Mouse (Mus musculus) limb, embryonic 13.5 days (tissue): ENCODE data around the gene Fibp. TPM values are rescaled to one million over a fixed set of nuclear protein-coding genes. Genes with fewer than 3 reads are reported as not detected.

Experiments used
- ATAC-seq: fragments of 200-750 bp; cut with Nextera tagmentation; 2 replicates; pipeline ENCODE4 v1.8.0; 2017; ENCODE audit warnings: low read depth, moderate number of reproducible peaks, moderate TSS enrichment; ENCODE audit not compliant: low FRiP score
- H3K27ac ChIP-seq: fragments of 300-500 bp; sonication (generic); 2 replicates; pipeline ENCODE4 v1.5.1; 2015; ENCODE audit warnings: inconsistent platforms, mild to moderate bottlenecking, moderate library complexity
- H3K27me3 ChIP-seq: fragments of 300-500 bp; sonication (generic); 2 replicates; pipeline ENCODE4 v1.6.1; 2015; ENCODE audit warnings: mild to moderate bottlenecking, inconsistent platforms
- H3K36me3 ChIP-seq: fragments of 300-500 bp; sonication (generic); 2 replicates; pipeline ENCODE4 v1.6.1; 2015; ENCODE audit warnings: inconsistent platforms, mild to moderate bottlenecking, moderate library complexity
- H3K4me1 ChIP-seq: fragments of 300-500 bp; sonication (generic); 2 replicates; pipeline ENCODE4 v1.6.1; 2015; ENCODE audit warnings: inconsistent platforms
- H3K4me2 ChIP-seq: fragments of 300-500 bp; sonication (generic); replicated peaks from 2 replicates; pipeline ENCODE4 v1.6.1; 2015; ENCODE audit warnings: inconsistent platforms, mild to moderate bottlenecking, moderate library complexity
- H3K4me3 ChIP-seq: fragments of 300-500 bp; sonication (generic); 2 replicates; pipeline ENCODE4 v1.5.1; 2015; ENCODE audit warnings: moderate library complexity, mild to moderate bottlenecking, inconsistent platforms
- H3K9ac ChIP-seq: fragments of 300-500 bp; sonication (generic); 2 replicates; pipeline ENCODE4 v1.6.1; 2015; ENCODE audit warnings: mild to moderate bottlenecking, inconsistent platforms
- H3K9me3 ChIP-seq: fragments of 300-500 bp; sonication (generic); 2 replicates; pipeline ENCODE4 v1.6.1; 2016; ENCODE audit warnings: inconsistent platforms
- WGBS: fragments of 180-500 bp; shearing (Covaris S2); methylation state at CpG from one replicate; pipeline ENCODE4 v1.1.7; 2015; 5-methylcytosine and 5-hydroxymethylcytosine counted together
- polyA plus RNA-seq: library from polyadenylated mRNA; unstranded; fragments of >200 nt; fragmentation: Nextera tagmentation; extraction: Ambion mirVana; gene quantifications from 2 replicates; pipeline ENCODE4 v1.2.1, GENCODE M21; 2015

Fibp gene
- polyA plus RNA-seq, 1 experiment from 2014 or later, result 131 TPM

- WGBS, result under 1% methylated on average over 70 of the region's 70 CpGs
- H3K4me3 ChIP-seq, result peak overlapping the region; percentile 82
- no peaks in the 10 kb centered on the region for H3K9me3 ChIP-seq
- H3K36me3 ChIP-seq, result peaks cover 18% of the 10 kb centered on the region
- H3K27ac ChIP-seq, result peak overlapping the region; percentile 85
- H3K27me3 ChIP-seq, result no peaks in the 10 kb centered on the region
- ATAC-seq, result peak; percentile 90
- peaks cover 43% of the 10 kb centered on the region for H3K4me1 ChIP-seq
- peak overlapping the region; percentile 87 for H3K9ac ChIP-seq
- peak overlapping the region; percentile 99 for H3K4me2 ChIP-seq
Observed at GRCm38 (mm10) chr19:5456922-5457745, 3.3 kb upstream of the Fibp start.

GRCm38 (mm10) chr19:5457746-5458442 is 2.5 kb upstream of the Fibp start, which contains the start of gene Ccdc85b:
Gene Ccdc85b, minus strand, starts transcription at chr19:5457894.
- peak; percentile 1; the same call in 1 of the 2 replicates for ATAC-seq
- 20% methylated on average over 14 of the region's 14 CpGs for WGBS

GRCm38 (mm10) chr19:5459019-5459418 is 1.4 kb upstream of the Fibp start:
- no peak for ATAC-seq
- WGBS, result 76% methylated on average over 7 of the region's 7 CpGs
- H3K9ac ChIP-seq, result no peak overlapping the region
- no peaks in the 10 kb centered on the region for H3K9me3 ChIP-seq
- peaks cover 45% of the 10 kb centered on the region for H3K4me1 ChIP-seq
- H3K27me3 ChIP-seq, result no peaks in the 10 kb centered on the region
- no peak overlapping the region for H3K4me3 ChIP-seq
- peaks cover 33% of the 10 kb centered on the region for H3K36me3 ChIP-seq
- H3K4me2 ChIP-seq, result no peak overlapping the region
- no peak overlapping the region for H3K27ac ChIP-seq

More at GRCm38 (mm10) chr19:5457746-5458442, 2.5 kb upstream of the Fibp start, which contains the start of gene Ccdc85b:
- Histone ChIP-seq H3K4me1 (peaks cover 43% of the 10 kb centered on the region), H3K4me3 (peak within 1 kb of the TSS; percentile 82), H3K9me3 (no peaks in the 10 kb centered on the region), H3K27me3 (no peaks in the 10 kb centered on the region), H3K9ac (peak within 1 kb of the TSS; percentile 87), H3K27ac (peak within 1 kb of the TSS; percentile 85), H3K36me3 (peaks cover 25% of the 10 kb centered on the region), H3K4me2 (peak within 1 kb of the TSS; percentile 99)

- 17% methylated on average over 3 of the region's 3 CpGs for WGBS
- ATAC-seq, result no peak
- Histone ChIP-seq H3K4me3 (peak overlapping the region; percentile 73), H3K36me3 (peaks cover 33% of the 10 kb centered on the region), H3K27ac (peak overlapping the region; percentile 69; the same call in 1 of the 2 replicates), H3K4me1 (peaks cover 47% of the 10 kb centered on the region), H3K9me3 (no peaks in the 10 kb centered on the region), H3K27me3 (no peaks in the 10 kb centered on the region), H3K4me2 (peak overlapping the region; percentile 97), H3K9ac (peak overlapping the region; percentile 81)
Observed at GRCm38 (mm10) chr19:5459896-5460295, 519 bp upstream of the Fibp start.

GRCm38 (mm10) chr19:5461411-5461810 is 996 bp downstream of the Fibp start:
- H3K9me3 ChIP-seq, result no peaks in the 10 kb centered on the region
- H3K9ac ChIP-seq, result peak overlapping the region; percentile 81
- peak overlapping the region; percentile 73 for H3K4me3 ChIP-seq
- peaks cover 32% of the 10 kb centered on the region for H3K4me1 ChIP-seq
- ATAC-seq, result no peak
- 92% methylated on average over 6 of the region's 6 CpGs for WGBS
- H3K4me2 ChIP-seq, result peak overlapping the region; percentile 97
- H3K27me3 ChIP-seq, result no peaks in the 10 kb centered on the region
- H3K27ac ChIP-seq, result no peak overlapping the region
- H3K36me3 ChIP-seq, result peaks cover 47% of the 10 kb centered on the region

GRCm38 (mm10) chr19:5463212-5463611 is 2.8 kb downstream of the Fibp start:
- Histone ChIP-seq H3K27me3 (no peaks in the 10 kb centered on the region), H3K9ac (no peak overlapping the region), H3K9me3 (no peaks in the 10 kb centered on the region), H3K4me2 (no peak overlapping the region), H3K4me1 (peaks cover 22% of the 10 kb centered on the region), H3K4me3 (no peak overlapping the region; the same call in 1 of the 2 replicates), H3K27ac (no peak overlapping the region), H3K36me3 (peaks cover 64% of the 10 kb centered on the region)
- whole genome bisulfite sequencing, result 89% methylated on average over 9 of the region's 9 CpGs
- ATAC-seq, result no peak

- Histone ChIP-seq H3K9me3 (no peaks in the 10 kb centered on the region), H3K4me1 (peaks cover 22% of the 10 kb centered on the region), H3K9ac (peak overlapping the region; percentile 57), H3K36me3 (peaks cover 64% of the 10 kb centered on the region), H3K4me3 (peak overlapping the region; percentile 28), H3K27ac (peak overlapping the region; percentile 61; the same call in 1 of the 2 replicates), H3K4me2 (peak overlapping the region; percentile 55), H3K27me3 (no peaks in the 10 kb centered on the region)
- 0 out of 2 replicates have a peak, but pooled peaks have one; percentile 22 for ATAC-seq
- WGBS, result 45% methylated on average over 15 of the region's 15 CpGs
Observed at GRCm38 (mm10) chr19:5463791-5464562, 3.6 kb downstream of the Fibp start.

GRCm38 (mm10) chr19:5465037-5465436 is 4.6 kb downstream of the Fibp start:
- Histone ChIP-seq H3K9me3 (no peaks in the 10 kb centered on the region), H3K27me3 (no peaks in the 10 kb centered on the region), H3K36me3 (peaks cover 64% of the 10 kb centered on the region), H3K27ac (no peak overlapping the region), H3K9ac (no peak overlapping the region), H3K4me3 (no peak overlapping the region), H3K4me1 (peaks cover 19% of the 10 kb centered on the region), H3K4me2 (no peak overlapping the region)
- WGBS, result 94% methylated on average over 8 of the region's 8 CpGs
- ATAC-seq, result no peak

GRCm38 (mm10) chr19:5466916-5467500 is 6.6 kb downstream of the Fibp start:
- 91% methylated on average over 6 of the region's 6 CpGs for WGBS
- no peak for ATAC-seq
- Histone ChIP-seq H3K9me3 (no peaks in the 10 kb centered on the region), H3K27me3 (no peaks in the 10 kb centered on the region), H3K4me2 (no peak overlapping the region), H3K9ac (no peak overlapping the region), H3K4me1 (peaks cover 7% of the 10 kb centered on the region), H3K36me3 (peaks cover 59% of the 10 kb centered on the region), H3K27ac (no peak overlapping the region), H3K4me3 (no peak overlapping the region)

- Histone ChIP-seq H3K27ac (no peak within 1 kb of the TSS), H3K9ac (peak within 1 kb of the TSS; percentile 8; the same call in 1 of the 2 replicates)
- ATAC-seq, result no peak
Observed at GRCm38 (mm10) chr19:5468374-5468773, 8.0 kb downstream of the Fibp start, which contains the start of gene Ctsw. Gene Ctsw, minus strand, starts transcription at chr19:5468507.

GRCm38 (mm10) chr19:5471846-5472245 is 11.4 kb downstream of the Fibp start:
- Histone ChIP-seq H3K27me3 (no peaks in the 10 kb centered on the region), H3K4me2 (no peak overlapping the region), H3K9ac (no peak overlapping the region), H3K4me3 (no peak overlapping the region), H3K27ac (no peak overlapping the region), H3K4me1 (peaks cover 26% of the 10 kb centered on the region), H3K36me3 (peaks cover 14% of the 10 kb centered on the region), H3K9me3 (no peaks in the 10 kb centered on the region)
- WGBS, result 45% methylated on average over 5 of the region's 5 CpGs
- no peak for ATAC-seq

More at GRCm38 (mm10) chr19:5468374-5468773, 8.0 kb downstream of the Fibp start, which contains the start of gene Ctsw:
- Histone ChIP-seq H3K4me1 (peaks cover 7% of the 10 kb centered on the region), H3K27me3 (no peaks in the 10 kb centered on the region), H3K4me3 (no peak within 1 kb of the TSS), H3K4me2 (no peak within 1 kb of the TSS), H3K9me3 (no peaks in the 10 kb centered on the region), H3K36me3 (peaks cover 47% of the 10 kb centered on the region)
- WGBS, result 59% methylated on average over 5 of the region's 5 CpGs
